Mouse (Mus musculus): ENCODE measurements around the gene St3gal2.

DNA sequence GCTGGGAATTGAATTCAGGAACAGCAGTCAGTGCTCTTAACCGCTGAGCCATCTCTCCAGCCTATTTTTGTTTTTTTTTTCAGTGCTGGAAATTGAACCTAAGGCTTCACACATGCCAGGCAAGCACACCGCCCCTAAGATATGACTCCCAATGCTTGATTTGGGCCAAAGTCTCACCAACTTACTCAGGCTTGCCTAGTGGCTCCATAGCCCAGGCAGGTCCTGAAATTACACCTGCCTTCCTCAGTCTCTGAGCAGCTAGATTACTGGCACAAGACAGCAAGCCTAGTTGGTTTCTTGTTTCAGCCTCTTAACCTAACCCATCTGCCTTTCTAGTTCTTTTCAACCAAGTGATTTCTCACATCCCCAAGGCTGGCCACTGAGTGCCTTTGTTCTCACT, 49.2 kb upstream of the St3gal2 start:
- TF ChIP-seq GATA1 (IDR thresholded peaks at IDR 0.05; ENCODE audit: low read length): no peak
- no peak for TF ChIP-seq TAL1 (IDR thresholded peaks at IDR 0.05; ENCODE audit: low read length)
